Mouse (Mus musculus) lung, postnatal 25 days (tissue): ENCODE data around the gene Adamts6.
A peak's percentile ranks its signal among the peaks of the same experiment; 100 is the strongest.

Experiments
- DNase-seq: peaks from one replicate; pipeline ENCODE4 v3.0.0; 2022; ENCODE audit warnings: low spot score

Adamts6 gene

DNA sequence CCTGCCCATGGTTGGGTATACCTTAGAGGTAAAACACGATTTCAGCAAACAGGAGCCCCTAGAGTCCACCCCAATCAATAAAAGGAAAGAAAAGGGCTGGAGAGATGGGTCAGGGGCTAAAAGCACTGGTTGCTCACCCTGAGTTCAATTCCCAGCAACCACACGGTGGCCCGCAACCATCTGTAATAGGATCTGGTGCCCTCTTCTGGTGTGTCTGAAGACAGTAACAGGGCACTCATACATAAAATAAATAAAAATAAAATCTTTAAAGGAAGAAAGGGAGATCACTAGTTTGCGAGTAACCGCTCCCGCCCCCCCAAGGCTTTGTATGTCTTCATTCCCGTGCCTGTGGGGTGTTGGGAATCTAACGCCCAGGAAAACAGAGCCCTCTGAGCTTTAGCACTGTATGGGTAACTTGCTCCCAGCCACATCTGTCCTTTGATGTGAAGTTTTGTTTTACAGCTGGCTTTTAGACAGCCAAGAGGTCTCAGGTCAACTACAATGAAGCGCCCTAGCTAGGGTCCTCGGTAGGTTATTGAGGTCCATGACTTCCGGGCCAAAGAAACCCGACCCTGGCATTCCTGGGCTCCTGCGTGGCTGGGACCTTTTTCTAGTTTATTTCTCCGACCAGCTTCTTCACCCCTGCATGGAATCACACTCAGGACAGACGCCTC is 230.1 kb downstream of the Adamts6 start:
- DNase-seq: no peak

DNA sequence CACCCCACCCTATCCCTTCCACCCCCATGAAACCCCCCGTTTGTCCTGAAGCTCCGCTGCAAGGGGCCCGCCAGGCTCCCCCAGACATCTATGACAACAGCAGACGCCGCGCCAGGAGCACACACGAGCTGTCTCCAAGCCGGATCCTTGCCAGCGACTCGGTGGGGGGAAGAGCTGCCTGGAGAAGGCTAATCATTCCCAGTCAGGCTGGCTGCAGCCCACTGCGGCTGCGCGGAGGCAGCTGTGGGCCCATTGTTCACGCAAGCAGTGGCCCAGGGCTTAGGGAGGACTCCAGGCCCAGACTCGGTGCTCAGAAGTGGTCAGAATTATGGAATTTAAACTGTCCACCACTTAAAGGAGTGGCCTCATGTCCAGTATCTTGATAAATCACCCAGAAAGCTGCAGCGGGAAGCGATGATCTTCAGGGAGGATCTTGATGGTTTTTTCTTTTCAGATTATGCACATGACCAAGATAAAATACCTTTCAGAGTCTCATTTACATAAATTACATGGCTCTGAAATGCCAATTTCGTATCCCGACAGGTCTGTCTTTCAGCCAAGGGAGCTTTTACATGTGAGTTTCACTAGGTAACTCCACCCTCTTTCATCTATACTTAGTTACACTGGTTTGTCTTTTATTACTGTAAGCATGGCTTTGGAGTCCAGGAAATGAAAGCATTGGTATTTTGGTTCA is 230.8 kb downstream of the Adamts6 start:
- peak; percentile 78 for DNase-seq

DNA sequence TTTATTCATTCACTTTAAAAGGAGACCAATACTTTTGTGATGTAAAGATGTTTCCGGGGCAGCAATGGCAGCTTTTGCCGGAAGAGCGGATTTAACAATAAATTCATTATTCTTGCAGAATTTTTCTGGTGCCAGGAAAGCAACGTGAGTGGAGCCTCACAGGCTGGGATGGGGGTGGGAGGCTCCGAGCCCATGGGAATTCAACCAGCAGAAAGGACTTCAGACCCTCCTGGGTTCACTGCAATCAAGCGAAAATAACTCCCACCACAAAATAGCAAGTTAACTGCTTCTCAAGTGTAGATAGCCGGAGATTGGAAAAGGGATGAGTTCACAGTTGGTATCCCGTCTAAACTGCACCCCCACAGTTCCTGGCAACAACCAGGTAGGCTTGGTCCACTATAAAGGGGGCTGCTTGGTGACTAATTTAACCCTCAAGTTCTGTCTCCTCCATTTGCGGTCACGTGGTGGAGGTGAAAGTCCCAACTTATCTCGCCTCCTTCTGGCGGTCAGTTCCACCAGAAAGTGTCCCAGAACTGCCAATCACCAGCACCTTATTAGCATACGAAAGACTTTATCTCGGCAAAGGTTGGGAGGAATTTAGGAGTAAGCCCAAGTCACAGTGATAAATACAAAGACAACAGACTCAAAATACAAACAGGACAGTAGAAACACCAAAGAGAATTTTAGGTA is 231.5 kb downstream of the Adamts6 start:
- DNase-seq: no peak

DNA sequence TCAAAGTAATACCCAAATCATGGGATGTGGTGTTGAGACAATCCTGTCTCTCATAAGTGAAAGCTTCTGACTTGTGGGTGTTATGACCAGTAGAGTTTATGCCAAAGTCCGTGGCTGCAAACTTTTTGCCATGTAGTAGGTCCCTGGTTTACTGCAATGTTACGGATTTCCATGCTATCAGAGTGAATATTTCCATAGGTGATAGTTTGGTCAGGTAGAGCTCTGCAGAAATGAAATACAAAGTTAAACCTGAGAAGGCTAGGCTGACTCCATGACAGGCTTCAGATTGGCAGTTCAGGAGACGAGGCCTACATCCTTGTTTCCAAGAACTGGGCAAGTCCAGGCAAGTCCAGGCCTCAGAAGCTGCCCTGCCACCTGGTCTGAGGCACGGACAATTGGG is 232.3 kb downstream of the Adamts6 start:
- no peak for DNase-seq

DNA sequence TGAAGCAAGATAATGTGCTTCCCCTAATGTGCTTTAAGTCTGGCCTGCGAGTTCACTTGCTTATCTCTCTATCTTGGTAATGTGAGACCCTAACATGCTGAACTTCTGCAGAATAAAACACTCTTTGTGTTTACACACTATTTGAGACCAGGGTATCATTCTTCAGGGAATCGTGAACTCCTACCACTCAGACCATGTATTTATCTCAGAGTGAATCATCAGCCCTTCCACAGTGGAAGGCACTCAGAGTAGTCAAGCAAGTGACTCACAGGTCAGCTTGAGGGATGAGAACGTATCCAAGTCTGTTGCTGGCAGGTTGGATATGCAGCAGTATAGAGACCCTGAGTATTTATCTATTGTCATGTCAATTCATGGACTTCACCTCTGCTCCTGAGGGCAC is 232.8 kb downstream of the Adamts6 start:
- no peak for DNase-seq

DNA sequence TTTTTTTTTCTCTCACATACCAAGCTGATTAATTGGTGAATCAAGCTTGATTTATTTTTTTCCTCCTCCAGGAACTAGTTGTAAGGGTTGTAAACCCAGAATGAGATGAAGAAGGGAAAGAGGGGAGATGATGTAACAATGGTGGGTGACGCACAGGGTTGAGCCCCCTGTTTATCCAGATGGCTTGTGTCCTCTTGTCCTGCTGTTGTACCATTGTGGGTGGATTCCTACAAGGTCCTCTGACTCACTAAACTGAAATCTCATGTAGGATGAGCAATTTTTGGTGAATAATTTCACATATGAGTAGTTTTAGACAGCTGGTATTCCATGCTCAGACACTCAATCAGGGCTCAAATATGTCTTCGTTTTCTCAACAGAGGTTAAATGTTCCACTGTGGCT is 233.9 kb downstream of the Adamts6 start:
- DNase-seq: no peak

DNA sequence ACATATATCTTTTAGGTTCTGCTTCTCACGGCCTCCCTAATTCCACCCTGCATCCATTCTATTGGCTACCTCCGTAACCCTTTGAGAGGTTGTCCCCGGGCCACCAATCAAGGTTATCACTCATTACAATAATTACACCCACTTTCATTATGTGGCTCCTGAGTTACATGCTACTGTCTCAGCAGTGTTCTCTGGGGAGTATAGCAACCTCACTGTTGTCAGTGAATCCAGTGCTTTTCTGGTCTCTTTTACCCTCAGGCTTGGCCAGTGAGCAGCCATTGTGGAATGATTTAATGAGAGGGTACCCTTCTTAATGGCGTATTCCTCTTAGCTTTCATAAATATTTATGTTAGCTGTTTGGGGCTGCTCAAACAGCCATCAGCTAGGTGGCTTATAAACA is 238.0 kb downstream of the Adamts6 start:
- DNase-seq: no peak

DNA sequence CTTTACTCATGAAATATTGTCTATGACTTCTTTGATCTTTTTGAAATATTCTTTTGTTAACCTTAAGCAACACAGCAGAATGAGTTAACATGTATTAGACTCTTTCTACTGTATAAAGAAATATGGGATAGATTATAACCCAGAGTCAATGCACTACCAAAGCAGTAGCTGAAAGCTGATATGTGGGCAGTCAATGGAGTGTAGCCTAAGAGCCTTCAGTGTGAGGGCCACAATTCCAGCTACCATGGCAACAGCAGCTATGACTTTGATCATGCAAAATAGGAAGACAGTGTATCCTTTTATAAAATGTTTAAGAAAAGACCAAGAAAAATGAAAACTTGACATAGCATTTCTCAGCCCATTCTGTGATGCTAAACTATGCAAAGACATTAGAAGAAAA is 241.6 kb downstream of the Adamts6 start:
- no peak for DNase-seq

DNA sequence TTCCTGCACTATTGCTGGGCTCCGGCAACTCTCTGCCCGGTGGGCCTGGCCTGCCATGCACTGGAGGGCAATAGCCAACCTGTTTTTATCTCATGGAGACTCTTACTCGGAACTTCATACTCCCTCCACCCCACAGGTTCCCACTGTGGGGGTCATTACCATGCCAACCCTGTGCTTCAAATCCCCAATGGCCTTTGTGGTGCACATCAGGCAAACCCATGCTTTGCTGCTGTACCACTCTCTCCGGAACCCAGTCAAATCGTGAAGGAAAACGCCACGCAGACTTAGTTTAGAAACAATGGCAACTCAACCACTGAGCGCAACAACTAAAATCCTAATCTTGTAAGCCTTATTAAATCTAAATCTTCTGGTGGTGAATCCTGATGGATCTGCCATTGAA is 244.2 kb downstream of the Adamts6 start:
- DNase-seq: no peak

DNA sequence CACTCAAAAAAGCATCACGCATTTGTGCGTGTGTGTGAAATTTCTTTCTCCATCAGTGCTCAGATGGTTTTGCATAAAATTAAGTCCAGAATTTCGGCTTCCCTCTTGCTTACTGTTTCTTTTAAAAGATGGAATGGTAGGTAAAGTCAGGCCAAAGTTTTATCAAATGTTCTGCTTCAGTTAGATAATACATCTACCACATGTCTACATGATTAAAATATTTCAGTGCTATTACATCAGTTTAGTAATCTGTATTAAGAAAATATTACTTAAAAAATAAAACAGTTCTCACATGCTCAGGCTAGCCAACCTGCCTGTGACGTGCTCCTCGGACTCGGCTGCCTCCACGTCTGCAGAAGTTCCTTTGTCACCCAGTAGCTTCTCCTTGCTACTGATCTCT is 245.1 kb downstream of the Adamts6 start:
- no peak for DNase-seq

DNA sequence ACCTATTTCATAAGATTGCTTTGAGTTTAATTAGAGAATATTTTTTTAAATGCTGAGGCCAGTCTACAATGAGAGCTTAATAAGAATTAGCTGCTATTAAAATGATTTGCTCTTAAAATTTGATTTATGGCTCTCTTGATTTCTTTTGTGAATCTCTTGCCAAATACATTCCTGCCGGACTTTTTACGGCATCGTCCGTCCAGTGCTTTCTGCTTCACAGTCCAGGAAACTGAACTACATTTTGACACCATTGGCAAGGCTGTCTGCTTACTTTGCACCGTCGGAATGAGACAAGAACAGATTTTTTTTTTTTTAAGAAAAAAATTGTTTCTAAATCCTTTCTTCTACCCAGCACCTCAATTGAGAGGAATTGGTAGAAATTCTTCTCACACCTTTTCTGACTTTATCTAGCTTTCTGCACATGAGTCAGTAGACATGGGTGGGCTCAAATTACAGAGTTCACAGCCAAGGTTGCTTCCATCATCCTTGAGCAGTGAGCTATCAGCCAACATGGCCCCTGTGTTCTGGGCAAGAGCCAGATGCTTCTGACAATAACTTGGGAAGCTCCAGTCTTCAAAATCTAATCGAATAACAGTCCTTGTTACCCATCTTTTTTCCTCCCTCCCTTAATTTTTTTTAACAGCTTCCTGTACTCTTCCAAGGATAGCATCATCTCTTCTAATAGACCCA is 246.3 kb downstream of the Adamts6 start:
- no peak for DNase-seq

DNA sequence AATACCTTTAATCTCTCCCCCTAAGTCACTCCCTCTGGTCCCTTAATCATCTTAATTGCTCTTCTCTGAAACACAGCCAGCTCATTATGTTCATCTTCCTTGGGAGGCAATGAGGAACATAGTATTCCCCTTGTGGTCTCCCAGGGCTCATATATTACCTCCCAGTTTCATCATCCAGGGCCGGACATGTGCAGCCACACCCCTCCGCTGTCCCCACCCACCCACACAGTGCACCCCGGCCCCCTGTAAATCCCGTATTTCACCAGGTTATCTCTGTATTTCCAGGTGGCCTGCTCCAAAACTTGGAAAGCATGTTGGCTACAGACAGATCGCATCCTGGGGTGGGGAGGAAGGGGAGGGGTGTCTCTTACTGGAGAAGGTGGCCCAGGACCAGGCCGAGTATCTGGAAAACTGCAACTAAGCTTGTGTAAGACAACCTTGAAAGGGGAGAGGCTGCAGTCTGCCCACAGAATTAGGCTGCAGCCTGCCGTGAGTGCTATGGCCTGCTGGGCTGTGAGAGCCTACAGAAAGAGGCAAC is 253.3 kb downstream of the Adamts6 start:
- DNase-seq: no peak

DNA sequence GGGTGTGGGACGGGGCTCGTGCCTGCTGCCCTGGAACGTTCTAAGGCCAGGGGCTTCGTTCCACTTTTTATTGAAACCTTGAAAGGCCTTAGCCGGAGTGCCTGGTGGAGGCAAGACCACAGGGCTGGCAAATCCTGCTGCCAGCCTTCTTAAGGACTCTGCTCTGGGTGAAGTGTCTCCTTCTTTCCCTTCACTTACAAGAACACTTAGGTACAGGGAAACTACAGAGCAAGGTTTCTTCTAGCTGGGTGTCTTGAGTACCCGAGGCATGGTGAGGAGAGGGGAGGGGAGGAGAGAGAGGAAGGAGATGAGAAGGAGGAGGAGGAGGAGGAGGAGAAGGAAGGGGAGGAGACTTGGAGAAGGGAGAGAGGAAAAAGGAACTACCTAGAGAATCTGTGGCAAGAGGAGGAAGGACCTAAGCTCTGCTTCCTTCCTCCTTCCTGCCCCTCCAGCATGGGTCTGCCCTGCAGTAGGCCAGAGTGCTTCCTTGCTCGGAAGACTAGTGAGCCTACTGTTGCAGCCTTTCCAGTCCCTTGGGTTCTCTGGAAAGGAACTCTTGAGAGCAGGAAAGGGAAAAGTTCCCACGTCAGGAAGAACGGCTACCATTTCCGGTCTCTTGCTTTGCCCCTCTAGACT is 254.6 kb downstream of the Adamts6 start:
- DNase-seq: peak; percentile 9

DNA sequence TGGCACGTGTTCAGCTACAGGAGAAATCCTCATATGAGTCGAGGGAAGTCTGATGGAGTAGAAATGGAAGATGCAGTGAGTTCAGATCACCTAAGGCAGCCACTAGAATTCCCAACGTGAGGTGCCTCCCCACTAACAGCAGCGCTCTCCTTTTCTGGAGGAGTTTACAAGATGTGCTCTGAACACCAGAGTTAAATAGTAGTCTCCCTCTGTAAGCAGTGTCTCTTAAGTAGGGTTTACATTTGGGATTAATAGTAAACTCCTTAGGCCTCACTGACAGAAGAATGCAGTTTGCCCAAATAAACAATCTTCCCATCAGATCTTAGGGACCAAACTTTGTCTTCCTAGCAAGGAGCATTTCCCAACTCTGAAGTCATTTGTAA is 255.1 kb downstream of the Adamts6 start:
- DNase-seq: no peak
